Mouse (Mus musculus): ENCODE results near the gene Npdc1.
"Not testable (repeated sequence)": the region's sequence is repeated elsewhere in the genome, so short reads cannot be mapped to it uniquely, and the experiment has no call there.

The Npdc1 gene

GRCm38 (mm10) chr2:25395721-25396596, 3.2 kb upstream of the Npdc1 start, which contains the start of gene Entpd2:
TSS of gene Entpd2 (plus strand) at chr2:25395874.
- peak; percentile 52 for DNase-seq (ENCODE audit: low spot score)

- no peak for DNase-seq (ENCODE audit: low spot score)
Observed at GRCm38 (mm10) chr2:25396597-25396983, 2.6 kb upstream of the Npdc1 start.

GRCm38 (mm10) chr2:25397010-25397409, 2.1 kb upstream of the Npdc1 start:
- no peak for DNase-seq (ENCODE audit: low spot score)

- DNase-seq (ENCODE audit: low spot score): no peak
Observed at GRCm38 (mm10) chr2:25398065-25398464, 1.1 kb upstream of the Npdc1 start.

GRCm38 (mm10) chr2:25400291-25400690, 1.1 kb downstream of the Npdc1 start:
- DNase-seq (ENCODE audit: low spot score): no peak

GRCm38 (mm10) chr2:25400764-25401163, 1.6 kb downstream of the Npdc1 start:
- peak; percentile 63 for DNase-seq (ENCODE audit: low spot score)

- DNase-seq (ENCODE audit: low spot score): peak; percentile 80
Observed at GRCm38 (mm10) chr2:25402377-25402971, 3.3 kb downstream of the Npdc1 start.

GRCm38 (mm10) chr2:25402972-25403601, 3.9 kb downstream of the Npdc1 start:
- peak; percentile 63 for DNase-seq (ENCODE audit: low spot score)

GRCm38 (mm10) chr2:25403994-25404393, 4.8 kb downstream of the Npdc1 start:
- DNase-seq (ENCODE audit: low spot score): no peak

GRCm38 (mm10) chr2:25408908-25409307, 9.8 kb downstream of the Npdc1 start:
- no peak for DNase-seq (ENCODE audit: low spot score)

- not testable (repeated sequence) for DNase-seq (ENCODE audit: low spot score)
Observed at GRCm38 (mm10) chr2:25413436-25413835, 14.3 kb downstream of the Npdc1 start.

GRCm38 (mm10) chr2:25417426-25417825, 18.3 kb downstream of the Npdc1 start:
- DNase-seq (ENCODE audit: low spot score): no peak

GRCm38 (mm10) chr2:25421896-25422295, 22.7 kb downstream of the Npdc1 start:
- DNase-seq (ENCODE audit: low spot score): peak; percentile 38

GRCm38 (mm10) chr2:25422587-25423410, 23.6 kb downstream of the Npdc1 start, which contains the start of gene Fut7:
TSS of gene Fut7 (plus strand) at chr2:25423267.
- DNase-seq (ENCODE audit: low spot score): no peak

- no peak for DNase-seq (ENCODE audit: low spot score)
Observed at GRCm38 (mm10) chr2:25423626-25424025, 24.5 kb downstream of the Npdc1 start.

- no peak for DNase-seq (ENCODE audit: low spot score)
Observed at GRCm38 (mm10) chr2:25425481-25425880, 26.3 kb downstream of the Npdc1 start.

- peak; percentile 75 for DNase-seq (ENCODE audit: low spot score)
Observed at GRCm38 (mm10) chr2:25426721-25427191, 27.6 kb downstream of the Npdc1 start.

- DNase-seq (ENCODE audit: low spot score): no peak
Observed at GRCm38 (mm10) chr2:25427256-25427655, 28.1 kb downstream of the Npdc1 start.

- DNase-seq (ENCODE audit: low spot score): peak; percentile 95
Observed at GRCm38 (mm10) chr2:25428442-25429236, 29.5 kb downstream of the Npdc1 start, which contains the start of gene Abca2. TSS of gene Abca2 (plus strand) at chr2:25428703.

- no peak for DNase-seq (ENCODE audit: low spot score)
Observed at GRCm38 (mm10) chr2:25429435-25430180, 30.5 kb downstream of the Npdc1 start.
